In genomic region chr4:108618586-108618985, GRCm38 (mm10) we compare ENCODE assay signal across 7 mouse cellular contexts. TPM values are rescaled to one million over a fixed set of nuclear protein-coding genes. Genes with fewer than 3 reads are reported as not detected.
DNase-seq lines count a peak whose midpoint lies in the region; ATAC-seq and TF ChIP-seq lines count a peak whose summit lies in the region.

No protein-coding gene starts in this region.

- WGBS in liver, embryonic 12.5 days (ENCODE audit: insufficient replicate concordance): 69% methylated on average over 4 of the region's 4 CpGs
- 76% methylated on average over 4 of the region's 4 CpGs for WGBS in liver, postnatal 0 days (ENCODE audit: insufficient replicate concordance)
- WGBS in embryonic facial prominence, embryonic 14.5 days: 64% methylated on average over 4 of the region's 4 CpGs
- WGBS in hindbrain, embryonic 16.5 days: 74% methylated on average over 4 of the region's 4 CpGs
- WGBS in neural tube, embryonic 14.5 days: 70% methylated on average over 4 of the region's 4 CpGs

- no peaks in the 10 kb centered on the region for H3K9me3 ChIP-seq in liver, embryonic 12.5 days (replicated peaks)
- no peaks in the 10 kb centered on the region for H3K9me3 ChIP-seq in liver, postnatal 0 days (ENCODE audit: low read length)
- no peaks in the 10 kb centered on the region for H3K9me3 ChIP-seq in embryonic facial prominence, embryonic 14.5 days (ENCODE audit: control insufficient read depth, low read length)
- H3K9me3 ChIP-seq in hindbrain, embryonic 16.5 days (ENCODE audit: control insufficient read depth, low read length): no peaks in the 10 kb centered on the region
- H3K9me3 ChIP-seq in neural tube, embryonic 14.5 days (ENCODE audit: control insufficient read depth, low read length): no peaks in the 10 kb centered on the region

- no peak for TF ChIP-seq CTCF in liver, postnatal 0 days (IDR thresholded peaks at IDR 0.05; ENCODE audit: low read depth)

- 0 out of 2 replicates have a peak overlapping the region, but pooled peaks have one; percentile 83 for H3K9ac ChIP-seq in liver, embryonic 12.5 days
- H3K9ac ChIP-seq in liver, postnatal 0 days (replicated peaks): no peak overlapping the region
- H3K9ac ChIP-seq in embryonic facial prominence, embryonic 14.5 days (ENCODE audit: low read depth, low read length): peak overlapping the region; percentile 84
- H3K9ac ChIP-seq in hindbrain, embryonic 16.5 days (ENCODE audit: low read depth, low read length): peak overlapping the region; percentile 97
- 0 out of 2 replicates have a peak overlapping the region, but pooled peaks have one; percentile 77 for H3K9ac ChIP-seq in neural tube, embryonic 14.5 days (replicated peaks; ENCODE audit: low read depth, low read length)

- DNase-seq in liver, postnatal 0 days: no peak
- DNase-seq in embryonic facial prominence, embryonic 14.5 days (ENCODE audit: low spot score): no peak
- no peak for DNase-seq in thymus, postnatal 14 days
- no peak for DNase-seq in right cerebral cortex, postnatal 4 days

- no peaks in the 10 kb centered on the region for H3K27me3 ChIP-seq in liver, embryonic 12.5 days (replicated peaks)
- H3K27me3 ChIP-seq in liver, postnatal 0 days (ENCODE audit: insufficient read depth, low read length): no peaks in the 10 kb centered on the region
- no peaks in the 10 kb centered on the region for H3K27me3 ChIP-seq in embryonic facial prominence, embryonic 14.5 days (replicated peaks; ENCODE audit: control insufficient read depth, insufficient read depth, low read length)
- no peaks in the 10 kb centered on the region for H3K27me3 ChIP-seq in hindbrain, embryonic 16.5 days (replicated peaks; ENCODE audit: control insufficient read depth, insufficient read depth, low read length)
- no peaks in the 10 kb centered on the region for H3K27me3 ChIP-seq in neural tube, embryonic 14.5 days (ENCODE audit: control insufficient read depth, insufficient read depth, low read length)

- ATAC-seq in liver, embryonic 12.5 days: no peak
- no peak for ATAC-seq in liver, postnatal 0 days
- ATAC-seq in embryonic facial prominence, embryonic 14.5 days (ENCODE audit: low read depth): no peak
- ATAC-seq in hindbrain, embryonic 16.5 days: no peak
- no peak for ATAC-seq in neural tube, embryonic 14.5 days (ENCODE audit: low read depth)

- H3K4me3 ChIP-seq in liver, embryonic 12.5 days: 0 out of 2 replicates have a peak overlapping the region, but pooled peaks have one; percentile 78
- no peak overlapping the region for H3K4me3 ChIP-seq in liver, postnatal 0 days (ENCODE audit: low read depth, low read length)
- H3K4me3 ChIP-seq in embryonic facial prominence, embryonic 14.5 days (ENCODE audit: low read depth, low read length): peak overlapping the region; percentile 65; the same call in 1 of the 2 replicates
- H3K4me3 ChIP-seq in hindbrain, embryonic 16.5 days (ENCODE audit: low read length): peak overlapping the region; percentile 85
- peak overlapping the region; percentile 68; the same call in 1 of the 2 replicates for H3K4me3 ChIP-seq in neural tube, embryonic 14.5 days (ENCODE audit: low read depth, low read length)

- TF ChIP-seq EP300 in liver, postnatal 0 days (IDR thresholded peaks at IDR 0.05; ENCODE audit: low read depth): no peak

- H3K4me2 ChIP-seq in liver, embryonic 12.5 days: peak overlapping the region; percentile 90
- no peak overlapping the region for H3K4me2 ChIP-seq in liver, postnatal 0 days (ENCODE audit: low read depth, low read length)
- H3K4me2 ChIP-seq in embryonic facial prominence, embryonic 14.5 days (ENCODE audit: low read depth, low read length): peak overlapping the region; percentile 76
- peak overlapping the region; percentile 75 for H3K4me2 ChIP-seq in hindbrain, embryonic 16.5 days (ENCODE audit: low read length)
- H3K4me2 ChIP-seq in neural tube, embryonic 14.5 days (ENCODE audit: low read depth, low read length): peak overlapping the region; percentile 93; the same call in 1 of the 2 replicates

- peaks cover 23% of the 10 kb centered on the region for H3K4me1 ChIP-seq in liver, embryonic 12.5 days
- peaks cover 15% of the 10 kb centered on the region for H3K4me1 ChIP-seq in liver, postnatal 0 days (ENCODE audit: insufficient read depth)
- peaks cover 11% of the 10 kb centered on the region; the same call in 1 of the 2 replicates for H3K4me1 ChIP-seq in embryonic facial prominence, embryonic 14.5 days (ENCODE audit: control insufficient read depth, insufficient read depth, low read length)
- peaks cover 12% of the 10 kb centered on the region for H3K4me1 ChIP-seq in hindbrain, embryonic 16.5 days (ENCODE audit: control insufficient read depth, insufficient read depth, low read depth, low read length)
- H3K4me1 ChIP-seq in neural tube, embryonic 14.5 days (ENCODE audit: control insufficient read depth, insufficient read depth, low read length): peaks cover 16% of the 10 kb centered on the region

- H3K36me3 ChIP-seq in liver, embryonic 12.5 days: peaks cover 40% of the 10 kb centered on the region
- H3K36me3 ChIP-seq in liver, postnatal 0 days (replicated peaks; ENCODE audit: insufficient read depth, low read length): 0 out of 2 replicates have a peak, but pooled peaks cover 6% of the 10 kb centered on the region
- peaks cover 7% of the 10 kb centered on the region; the same call in 1 of the 2 replicates for H3K36me3 ChIP-seq in embryonic facial prominence, embryonic 14.5 days (ENCODE audit: control insufficient read depth, insufficient read depth, low read length)
- H3K36me3 ChIP-seq in hindbrain, embryonic 16.5 days (ENCODE audit: control insufficient read depth, insufficient read depth, low read length): no peaks in the 10 kb centered on the region
- H3K36me3 ChIP-seq in neural tube, embryonic 14.5 days (ENCODE audit: control insufficient read depth, insufficient read depth, low read length): peaks cover 6% of the 10 kb centered on the region; the same call in 1 of the 2 replicates

- no peak overlapping the region for H3K27ac ChIP-seq in liver, embryonic 12.5 days
- no peak overlapping the region for H3K27ac ChIP-seq in liver, postnatal 0 days (ENCODE audit: low read depth)
- peak overlapping the region; percentile 91 for H3K27ac ChIP-seq in embryonic facial prominence, embryonic 14.5 days (replicated peaks; ENCODE audit: low read depth, low read length)
- peak overlapping the region; percentile 96 for H3K27ac ChIP-seq in hindbrain, embryonic 16.5 days (ENCODE audit: low read depth, low read length)
- no peak overlapping the region; the same call in 1 of the 2 replicates for H3K27ac ChIP-seq in neural tube, embryonic 14.5 days (ENCODE audit: low read depth, low read length)

RNA-seq across cellular contexts. Expression of gene Cc2d1b, which starts 1.2 kb away (rescaled TPM):
- polyA plus RNA-seq in liver, embryonic 12.5 days (2016; fragmentation: Nextera tagmentation; extraction: Ambion mirVana): 18.9 and 20.2 TPM in 2 replicates
- polyA plus RNA-seq in liver, postnatal 0 days (2015; fragmentation: Nextera tagmentation; extraction: Ambion mirVana): 5.7 and 6.5 TPM in 2 replicates
- 28.2 and 32.5 TPM in 2 replicates for polyA plus RNA-seq in embryonic facial prominence, embryonic 14.5 days (2014; fragmentation: Nextera tagmentation; extraction: Ambion mirVana)
- polyA plus RNA-seq in hindbrain, embryonic 16.5 days (2015; fragmentation: Nextera tagmentation; extraction: Ambion mirVana): 16.7 and 19.7 TPM in 2 replicates
- 16.5 and 23.0 TPM in 2 replicates for polyA plus RNA-seq in neural tube, embryonic 14.5 days (2014; fragmentation: Nextera tagmentation; extraction: Ambion mirVana)

RNA-seq across cellular contexts. Expression of gene Orc1, which starts 39.4 kb away (rescaled TPM):
- 27.9 and 29.0 TPM in 2 replicates for polyA plus RNA-seq in liver, embryonic 12.5 days (2016; fragmentation: Nextera tagmentation; extraction: Ambion mirVana)
- 6.1 and 8.2 TPM in 2 replicates for polyA plus RNA-seq in liver, postnatal 0 days (2015; fragmentation: Nextera tagmentation; extraction: Ambion mirVana)
- polyA plus RNA-seq in embryonic facial prominence, embryonic 14.5 days (2014; fragmentation: Nextera tagmentation; extraction: Ambion mirVana): 7.8 and 8.2 TPM in 2 replicates
- polyA plus RNA-seq in hindbrain, embryonic 16.5 days (2015; fragmentation: Nextera tagmentation; extraction: Ambion mirVana): 1.5 and 2.2 TPM in 2 replicates
- 2.0 and 2.1 TPM in 2 replicates for polyA plus RNA-seq in neural tube, embryonic 14.5 days (2014; fragmentation: Nextera tagmentation; extraction: Ambion mirVana)

RNA-seq across cellular contexts. Expression of gene Prpf38a, which starts 39.5 kb away (rescaled TPM):
- 62.4 and 65.8 TPM in 2 replicates for polyA plus RNA-seq in liver, embryonic 12.5 days (2016; fragmentation: Nextera tagmentation; extraction: Ambion mirVana)
- 22.9 and 23.8 TPM in 2 replicates for polyA plus RNA-seq in liver, postnatal 0 days (2015; fragmentation: Nextera tagmentation; extraction: Ambion mirVana)
- polyA plus RNA-seq in embryonic facial prominence, embryonic 14.5 days (2014; fragmentation: Nextera tagmentation; extraction: Ambion mirVana): 73.1 and 82.1 TPM in 2 replicates
- 70.4 and 75.2 TPM in 2 replicates for polyA plus RNA-seq in hindbrain, embryonic 16.5 days (2015; fragmentation: Nextera tagmentation; extraction: Ambion mirVana)
- polyA plus RNA-seq in neural tube, embryonic 14.5 days (2014; fragmentation: Nextera tagmentation; extraction: Ambion mirVana): 78.9 and 82.5 TPM in 2 replicates

Comparison
In these comparisons a context has a peak if more than half of its experiments do, and no peak if none do; other contexts are left out.
1. H3K27ac ChIP-seq: peak in embryonic facial prominence, embryonic 14.5 days (single experiment) and hindbrain, embryonic 16.5 days (single experiment); none in liver, embryonic 12.5 days (single experiment), liver, postnatal 0 days (single experiment) and neural tube, embryonic 14.5 days (single experiment).